In genomic region chr13:116711866-116712593, GRCm38 (mm10) we compare ENCODE assay signal across 8 mouse cellular contexts.
A peak's percentile ranks its signal among the peaks of the same experiment; 100 is the strongest.
DNase-seq lines count a peak whose midpoint lies in the region; ATAC-seq and TF ChIP-seq lines count a peak whose summit lies in the region.

No protein-coding gene starts in this region.

- no peaks in the 10 kb centered on the region for H3K36me3 ChIP-seq in forebrain, embryonic 14.5 days (ENCODE audit: control insufficient read depth, insufficient read depth, low read length)
- no peaks in the 10 kb centered on the region for H3K36me3 ChIP-seq in hindbrain, embryonic 12.5 days
- no peaks in the 10 kb centered on the region for H3K36me3 ChIP-seq in lung, postnatal 0 days (ENCODE audit: insufficient read depth, low read length)

- peak overlapping the region; percentile 66 for H3K4me2 ChIP-seq in forebrain, embryonic 14.5 days (ENCODE audit: low read length)
- peak overlapping the region; percentile 54 for H3K4me2 ChIP-seq in hindbrain, embryonic 12.5 days (replicated peaks)
- peak overlapping the region; percentile 43 for H3K4me2 ChIP-seq in lung, postnatal 0 days (replicated peaks; ENCODE audit: low read depth, low read length)

- peak; percentile 89; the same call in 1 of the 2 replicates for TF ChIP-seq CTCF in brain, embryonic 14.5 days (IDR thresholded peaks at IDR 0.05; ENCODE audit: borderline replicate concordance, extremely low read depth, insufficient read depth, insufficient read length)
- TF ChIP-seq CTCF in lung, postnatal 0 days (IDR thresholded peaks at IDR 0.05) = peak; percentile 87

- WGBS in forebrain, embryonic 14.5 days = under 1% methylated on average over 24 of the region's 24 CpGs
- WGBS in hindbrain, embryonic 12.5 days = under 1% methylated on average over 24 of the region's 24 CpGs
- WGBS in lung, postnatal 0 days = 1% methylated on average over 24 of the region's 24 CpGs

- H3K27ac ChIP-seq in forebrain, embryonic 14.5 days (ENCODE audit: low read depth, low read length) = peak overlapping the region; percentile 41; the same call in 1 of the 2 replicates
- H3K27ac ChIP-seq in hindbrain, embryonic 12.5 days = no peak overlapping the region
- no peak overlapping the region for H3K27ac ChIP-seq in lung, postnatal 0 days (ENCODE audit: low read length)

- H3K27me3 ChIP-seq in forebrain, embryonic 14.5 days (replicated peaks; ENCODE audit: control insufficient read depth, insufficient read depth, low read length) = peaks cover 42% of the 10 kb centered on the region
- peaks cover 67% of the 10 kb centered on the region for H3K27me3 ChIP-seq in hindbrain, embryonic 12.5 days
- peaks cover 31% of the 10 kb centered on the region; the same call in 1 of the 2 replicates for H3K27me3 ChIP-seq in lung, postnatal 0 days (replicated peaks; ENCODE audit: insufficient read depth, low read length)

- TF ChIP-seq POLR2A in brain, embryonic 14.5 days (IDR thresholded peaks at IDR 0.05; ENCODE audit: borderline replicate concordance, extremely low read depth, insufficient read depth, insufficient read length, poor library complexity, severe bottlenecking) = no peak

- ATAC-seq in forebrain, embryonic 14.5 days = peak; percentile 88
- ATAC-seq in hindbrain, embryonic 12.5 days (ENCODE audit: low FRiP score) = peak; percentile 68
- ATAC-seq in lung, postnatal 0 days = peak; percentile 78
- no peak for ATAC-seq in erythroid progenitor cell, adult 5-6 weeks (replicated peaks; ENCODE audit: low FRiP score, poor library complexity, severe bottlenecking)

- H3K4me3 ChIP-seq in forebrain, embryonic 14.5 days (ENCODE audit: low read depth, low read length) = peak overlapping the region; percentile 27
- peak overlapping the region; percentile 22 for H3K4me3 ChIP-seq in hindbrain, embryonic 12.5 days
- H3K4me3 ChIP-seq in lung, postnatal 0 days (ENCODE audit: low read depth, low read length) = peak overlapping the region; percentile 28

- no peak for TF ChIP-seq EP300 in lung, postnatal 0 days (IDR thresholded peaks at IDR 0.05)

- peak; percentile 74 for DNase-seq in MEL-GATA-1-ER (ENCODE audit: extremely low read depth, low read depth)
- peak; percentile 96 for DNase-seq in brain, embryonic 14.5 days (ENCODE audit: low read depth)
- peak; percentile 95 for DNase-seq in forebrain, embryonic 14.5 days (ENCODE audit: low spot score)
- DNase-seq in layer of hippocampus, postnatal 10 days (ENCODE audit: low spot score in 2 of 2) = peak; percentile 78 to 81
- peak; percentile 86 for DNase-seq in lung, postnatal 0 days (ENCODE audit: low spot score)
- DNase-seq in retina, postnatal 7 days (ENCODE audit: low read depth, low spot score) = peak; percentile 70

- H3K9ac ChIP-seq in forebrain, embryonic 14.5 days (ENCODE audit: low read length) = peak overlapping the region; percentile 22
- no peak overlapping the region for H3K9ac ChIP-seq in hindbrain, embryonic 12.5 days
- H3K9ac ChIP-seq in lung, postnatal 0 days (replicated peaks; ENCODE audit: low read depth) = no peak overlapping the region

- H3K4me1 ChIP-seq in forebrain, embryonic 14.5 days (ENCODE audit: control insufficient read depth, insufficient read depth, low read length) = peaks cover 9% of the 10 kb centered on the region
- peaks cover 22% of the 10 kb centered on the region for H3K4me1 ChIP-seq in hindbrain, embryonic 12.5 days
- H3K4me1 ChIP-seq in lung, postnatal 0 days (ENCODE audit: insufficient read depth, low read depth, low read length) = peaks cover 4% of the 10 kb centered on the region; the same call in 1 of the 2 replicates

- no peaks in the 10 kb centered on the region for H3K9me3 ChIP-seq in forebrain, embryonic 14.5 days (replicated peaks; ENCODE audit: control insufficient read depth, low read length)
- H3K9me3 ChIP-seq in hindbrain, embryonic 12.5 days (replicated peaks) = no peaks in the 10 kb centered on the region
- no peaks in the 10 kb centered on the region for H3K9me3 ChIP-seq in lung, postnatal 0 days (ENCODE audit: low read length)
